Mouse (Mus musculus): Measurements from ENCODE around the gene Zc3h12d. TPM values are rescaled to one million over a fixed set of nuclear protein-coding genes. Genes with fewer than 3 reads are reported as not detected.
A peak's percentile ranks its signal among the peaks of the same experiment; 100 is the strongest.

The Zc3h12d gene
- 0.70 and 0.82 TPM in 2 replicates for polyA plus RNA-seq (2015; fragmentation: Nextera tagmentation; extraction: Ambion mirVana)

GRCm38 (mm10) chr10:7832171-7832676 is at the start of gene Zc3h12d:
Gene Zc3h12d (plus strand): TSS chr10:7832470.
- peak; percentile 66 for ATAC-seq
- Histone ChIP-seq H3K9ac (replicated peaks) (peak within 1 kb of the TSS; percentile 48), H3K27ac (ENCODE audit: low read depth) (peak within 1 kb of the TSS; percentile 85), H3K4me2 (ENCODE audit: low read depth, low read length) (peak within 1 kb of the TSS; percentile 73), H3K27me3 (ENCODE audit: insufficient read depth, low read length) (no peaks in the 10 kb centered on the region), H3K4me3 (ENCODE audit: low read depth, low read length) (peak within 1 kb of the TSS; percentile 24), H3K36me3 (replicated peaks; ENCODE audit: insufficient read depth, low read length) (no peaks in the 10 kb centered on the region), H3K4me1 (ENCODE audit: insufficient read depth) (peaks cover 23% of the 10 kb centered on the region), H3K9me3 (ENCODE audit: low read length) (no peaks in the 10 kb centered on the region)
- WGBS (ENCODE audit: insufficient replicate concordance): 3% methylated on average over 15 of the region's 15 CpGs
- no peak for TF ChIP-seq CTCF (IDR thresholded peaks at IDR 0.05; ENCODE audit: low read depth)
- TF ChIP-seq EP300 (IDR thresholded peaks at IDR 0.05; ENCODE audit: low read depth): no peak
- peak; percentile 53 for DNase-seq

GRCm38 (mm10) chr10:7787319-7787718 is 45.0 kb upstream of the Zc3h12d start:
- Histone ChIP-seq H3K36me3 (replicated peaks; ENCODE audit: insufficient read depth, low read length) (peaks cover 7% of the 10 kb centered on the region; the same call in 1 of the 2 replicates), H3K4me2 (ENCODE audit: low read depth, low read length) (no peak overlapping the region), H3K4me1 (ENCODE audit: insufficient read depth) (peaks cover 4% of the 10 kb centered on the region), H3K9ac (replicated peaks) (no peak overlapping the region), H3K27me3 (ENCODE audit: insufficient read depth, low read length) (no peaks in the 10 kb centered on the region), H3K4me3 (ENCODE audit: low read depth, low read length) (no peak overlapping the region), H3K9me3 (ENCODE audit: low read length) (no peaks in the 10 kb centered on the region), H3K27ac (ENCODE audit: low read depth) (no peak overlapping the region)
- 43% methylated on average over 2 of the region's 2 CpGs for WGBS (ENCODE audit: insufficient replicate concordance)
- TF ChIP-seq EP300 (IDR thresholded peaks at IDR 0.05; ENCODE audit: low read depth): no peak
- no peak for TF ChIP-seq CTCF (IDR thresholded peaks at IDR 0.05; ENCODE audit: low read depth)
- ATAC-seq (no peak), DNase-seq (no peak)

GRCm38 (mm10) chr10:7792254-7792750 is 40.0 kb upstream of the Zc3h12d start:
- Histone ChIP-seq H3K27ac (ENCODE audit: low read depth) (peak overlapping the region; percentile 85), H3K27me3 (ENCODE audit: insufficient read depth, low read length) (no peaks in the 10 kb centered on the region), H3K36me3 (replicated peaks; ENCODE audit: insufficient read depth, low read length) (peaks cover 23% of the 10 kb centered on the region), H3K4me2 (ENCODE audit: low read depth, low read length) (peak overlapping the region; percentile 77), H3K4me1 (ENCODE audit: insufficient read depth) (peaks cover 12% of the 10 kb centered on the region), H3K9ac (replicated peaks) (peak overlapping the region; percentile 89), H3K9me3 (ENCODE audit: low read length) (no peaks in the 10 kb centered on the region), H3K4me3 (ENCODE audit: low read depth, low read length) (peak overlapping the region; percentile 83)
- WGBS (ENCODE audit: insufficient replicate concordance): under 1% methylated on average over 10 of the region's 10 CpGs
- no peak for DNase-seq
- TF ChIP-seq CTCF (IDR thresholded peaks at IDR 0.05; ENCODE audit: low read depth) (no peak), EP300 (IDR thresholded peaks at IDR 0.05; ENCODE audit: low read depth) (no peak)
- ATAC-seq: peak; percentile 50

- WGBS (ENCODE audit: insufficient replicate concordance): 1% methylated on average over 51 of the region's 52 CpGs
- no peak for TF ChIP-seq CTCF (IDR thresholded peaks at IDR 0.05; ENCODE audit: low read depth)
- no peak for TF ChIP-seq EP300 (IDR thresholded peaks at IDR 0.05; ENCODE audit: low read depth)
- peak within 1 kb of the TSS; percentile 89 for H3K9ac ChIP-seq (replicated peaks)
- H3K27me3 ChIP-seq (ENCODE audit: insufficient read depth, low read length): no peaks in the 10 kb centered on the region
- DNase-seq (peak; percentile 93), ATAC-seq (peak; percentile 96)
- H3K27ac ChIP-seq (ENCODE audit: low read depth): peak within 1 kb of the TSS; percentile 85
- H3K4me2 ChIP-seq (ENCODE audit: low read depth, low read length): peak within 1 kb of the TSS; percentile 77
- peak within 1 kb of the TSS; percentile 83 for H3K4me3 ChIP-seq (ENCODE audit: low read depth, low read length)
- H3K9me3 ChIP-seq (ENCODE audit: low read length): no peaks in the 10 kb centered on the region
- peaks cover 28% of the 10 kb centered on the region for H3K36me3 ChIP-seq (replicated peaks; ENCODE audit: insufficient read depth, low read length)
- peaks cover 12% of the 10 kb centered on the region for H3K4me1 ChIP-seq (ENCODE audit: insufficient read depth)
Measured at GRCm38 (mm10) chr10:7792751-7793385, 39.4 kb upstream of the Zc3h12d start, which contains the start of the genes Ginm1 and Ppil4. Gene Ginm1 (minus strand): TSS chr10:7792824. Gene Ppil4 (plus strand): TSS chr10:7792891.

GRCm38 (mm10) chr10:7801258-7801657 is 31.0 kb upstream of the Zc3h12d start:
- no peaks in the 10 kb centered on the region for H3K4me1 ChIP-seq (ENCODE audit: insufficient read depth)
- peaks cover 85% of the 10 kb centered on the region for H3K36me3 ChIP-seq (replicated peaks; ENCODE audit: insufficient read depth, low read length)
- no peak overlapping the region for H3K4me2 ChIP-seq (ENCODE audit: low read depth, low read length)
- 56% methylated on average over 3 of the region's 3 CpGs for WGBS (ENCODE audit: insufficient replicate concordance)
- no peaks in the 10 kb centered on the region for H3K27me3 ChIP-seq (ENCODE audit: insufficient read depth, low read length)
- no peak overlapping the region for H3K27ac ChIP-seq (ENCODE audit: low read depth)
- no peak for TF ChIP-seq CTCF (IDR thresholded peaks at IDR 0.05; ENCODE audit: low read depth)
- no peak for TF ChIP-seq EP300 (IDR thresholded peaks at IDR 0.05; ENCODE audit: low read depth)
- no peak overlapping the region for H3K9ac ChIP-seq (replicated peaks)
- H3K9me3 ChIP-seq (ENCODE audit: low read length): no peaks in the 10 kb centered on the region
- H3K4me3 ChIP-seq (ENCODE audit: low read depth, low read length): no peak overlapping the region
- ATAC-seq: no peak
- no peak for DNase-seq

GRCm38 (mm10) chr10:7802519-7803140 is 29.6 kb upstream of the Zc3h12d start:
- Histone ChIP-seq H3K9ac (replicated peaks) (no peak overlapping the region), H3K4me3 (ENCODE audit: low read depth, low read length) (no peak overlapping the region), H3K4me1 (ENCODE audit: insufficient read depth) (no peaks in the 10 kb centered on the region), H3K27ac (ENCODE audit: low read depth) (no peak overlapping the region), H3K36me3 (replicated peaks; ENCODE audit: insufficient read depth, low read length) (peaks cover 81% of the 10 kb centered on the region), H3K27me3 (ENCODE audit: insufficient read depth, low read length) (no peaks in the 10 kb centered on the region), H3K9me3 (ENCODE audit: low read length) (no peaks in the 10 kb centered on the region), H3K4me2 (ENCODE audit: low read depth, low read length) (no peak overlapping the region)
- WGBS (ENCODE audit: insufficient replicate concordance): 78% methylated on average over 2 of the region's 2 CpGs
- ATAC-seq (no peak), DNase-seq (no peak)
- TF ChIP-seq EP300 (IDR thresholded peaks at IDR 0.05; ENCODE audit: low read depth) (no peak), CTCF (IDR thresholded peaks at IDR 0.05; ENCODE audit: low read depth) (no peak)

Measured in liver, postnatal 0 days (tissue).